Mouse (Mus musculus): ENCODE measurements around the gene Sspo.
A peak's percentile ranks its signal among the peaks of the same experiment; 100 is the strongest.
"Not testable (repeated sequence)": the region's sequence is repeated elsewhere in the genome, so short reads cannot be mapped to it uniquely, and the experiment has no call there.

Gene Sspo

GRCm38 (mm10) chr6:48487747-48488725, 40.0 kb downstream of the Sspo start:
- no peak for DNase-seq (ENCODE audit: low spot score)

GRCm38 (mm10) chr6:48489741-48490140, 41.7 kb downstream of the Sspo start:
- DNase-seq (ENCODE audit: low spot score), result no peak

DNA sequence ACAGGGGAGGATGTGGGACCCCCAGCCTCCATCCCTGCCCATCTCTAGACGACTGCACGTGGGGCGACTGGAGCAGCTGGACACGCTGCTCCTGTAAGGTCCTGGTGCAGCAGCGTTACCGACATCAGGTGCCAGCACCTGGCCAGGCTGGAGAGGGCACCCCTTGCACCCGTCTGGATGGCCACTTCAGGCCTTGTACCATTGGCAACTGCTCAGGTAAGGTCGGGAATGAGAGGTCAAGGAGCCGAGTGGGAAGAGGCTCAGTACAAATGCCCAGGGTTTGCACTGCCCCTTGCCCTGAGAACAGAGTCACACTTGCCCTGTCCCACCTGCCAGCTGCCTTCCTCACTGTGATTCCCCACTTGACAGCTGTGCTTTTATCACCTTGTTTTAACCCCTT, 43.3 kb downstream of the Sspo start:
- DNase-seq (ENCODE audit: low spot score), result no peak

- no peak for DNase-seq (ENCODE audit: low spot score)
Observed at GRCm38 (mm10) chr6:48493136-48493730, 45.2 kb downstream of the Sspo start.

DNA sequence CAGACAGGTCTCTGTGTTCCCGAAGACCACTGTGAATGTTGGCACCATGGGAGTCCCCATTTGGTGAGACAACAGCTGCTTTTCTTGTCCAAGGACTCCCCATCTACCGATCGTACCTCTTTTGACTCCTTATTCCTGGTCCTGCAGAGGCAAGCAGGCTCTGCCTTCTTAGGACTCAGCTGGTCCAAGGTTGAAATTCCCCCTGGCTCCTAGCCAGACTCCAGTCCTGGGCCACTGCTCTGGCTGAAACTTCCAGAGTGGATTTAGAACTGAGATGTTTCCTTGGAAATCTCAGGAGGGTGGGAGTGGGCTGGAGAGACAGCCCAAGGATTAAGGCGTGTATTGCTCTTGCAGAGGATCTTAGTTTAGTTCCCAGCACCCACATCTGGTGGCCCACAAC, 49.5 kb downstream of the Sspo start:
- DNase-seq (ENCODE audit: low spot score), result no peak

GRCm38 (mm10) chr6:48503847-48504240, 55.8 kb downstream of the Sspo start:
- no peak for DNase-seq (ENCODE audit: low spot score)

- peak; percentile 70 for DNase-seq (ENCODE audit: low spot score)
Observed at GRCm38 (mm10) chr6:48504241-48504854, 56.3 kb downstream of the Sspo start.

DNA sequence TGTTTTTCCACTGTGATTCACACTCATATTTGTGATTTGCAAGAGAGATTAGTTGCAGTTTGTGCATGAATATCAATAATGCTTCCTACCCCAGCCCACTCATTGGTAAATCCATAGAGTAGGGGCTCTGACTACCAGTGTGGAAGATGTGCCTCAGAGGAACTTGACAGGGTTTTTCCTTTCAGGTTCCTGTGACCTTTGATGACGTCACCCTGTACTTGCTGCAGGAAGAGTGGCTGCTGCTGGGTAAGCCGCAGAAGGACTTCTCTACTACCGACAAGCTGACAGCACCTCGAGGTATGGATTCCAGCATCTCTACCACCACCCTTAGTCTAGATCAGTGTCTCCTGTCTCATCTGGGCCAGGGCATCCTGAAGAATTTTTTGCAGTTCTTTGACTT, 60.1 kb downstream of the Sspo start:
- DNase-seq (ENCODE audit: low spot score), result no peak

DNA sequence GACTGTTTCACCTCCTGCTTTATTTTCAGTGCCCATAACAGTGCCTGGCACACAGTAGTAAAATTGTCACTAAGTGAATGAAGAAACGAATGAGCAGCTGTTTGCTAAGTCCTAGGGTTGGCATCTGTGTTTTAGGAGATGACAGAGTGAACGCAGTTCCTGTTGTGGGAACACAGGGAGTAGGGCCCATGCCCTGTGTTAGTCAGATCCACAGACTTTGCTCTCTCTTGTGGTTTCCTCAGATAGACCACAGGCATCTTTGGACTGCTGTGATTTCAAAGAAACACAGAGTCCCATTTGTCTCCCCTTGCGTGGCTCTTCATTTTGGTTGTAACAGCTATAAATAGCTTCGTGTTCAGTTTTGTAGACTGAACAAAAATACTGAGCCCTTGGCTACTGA, 62.4 kb downstream of the Sspo start:
- DNase-seq (ENCODE audit: low spot score), result no peak

DNA sequence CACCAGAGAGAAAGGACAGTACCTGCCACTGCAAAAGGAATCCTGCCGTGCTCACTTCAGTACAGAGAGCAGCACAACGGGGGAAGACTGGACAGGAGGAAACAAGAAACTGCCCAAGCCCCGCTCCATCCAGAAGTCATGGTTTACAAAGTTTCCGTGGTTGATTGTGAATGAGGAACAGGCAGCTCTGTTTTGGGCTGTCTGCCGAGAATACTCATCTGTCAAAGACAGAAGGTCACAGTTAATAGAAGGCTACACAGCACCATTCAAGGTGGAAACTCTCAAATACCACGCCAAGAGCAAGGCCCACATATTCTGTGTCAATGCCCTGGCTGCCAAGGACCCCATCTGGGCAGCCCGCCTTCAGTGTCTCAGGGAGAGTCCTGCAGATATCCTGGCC, 63.8 kb downstream of the Sspo start:
- DNase-seq (ENCODE audit: low spot score), result no peak

DNA sequence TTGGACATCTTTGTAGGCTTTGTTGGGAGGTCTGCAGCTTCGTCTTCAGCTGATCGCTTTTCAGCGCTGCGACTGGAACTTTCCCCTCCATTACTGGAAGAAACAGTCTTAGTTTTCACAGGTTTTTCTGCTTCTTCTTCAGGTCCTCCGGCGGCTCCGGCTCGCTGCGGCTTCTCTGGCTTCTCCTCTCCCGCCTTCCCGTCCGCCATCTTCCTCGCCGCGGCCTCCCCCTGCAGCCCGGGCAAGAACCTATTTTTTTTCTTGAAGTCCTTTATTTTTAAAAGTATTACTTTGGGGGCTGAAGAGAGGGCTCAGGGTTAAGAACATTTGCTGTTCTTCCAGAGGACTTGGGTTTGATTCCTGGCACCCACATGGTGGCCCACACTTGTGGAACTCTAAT, 76.9 kb downstream of the Sspo start:
- DNase-seq (ENCODE audit: low spot score), result not testable (repeated sequence)

DNA sequence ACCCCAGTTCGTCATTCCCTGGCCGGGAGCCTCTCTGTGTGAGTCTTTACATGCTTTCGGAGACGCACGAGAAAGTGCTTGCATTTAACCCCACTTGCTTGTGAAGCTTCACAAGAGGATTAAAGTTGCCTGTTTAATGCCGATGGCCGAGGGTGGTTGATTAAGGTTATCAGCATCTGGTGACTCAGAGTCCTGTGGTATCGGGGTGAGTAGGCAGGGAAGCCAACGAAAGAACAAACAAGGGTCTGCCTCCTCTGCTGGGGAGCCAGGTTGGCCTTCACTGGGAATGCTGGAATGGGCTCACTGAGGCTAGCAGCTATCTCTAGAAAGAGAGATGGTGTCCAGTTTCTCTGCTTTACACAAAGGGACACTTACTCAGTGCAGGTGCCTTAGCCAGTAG, 79.9 kb downstream of the Sspo start:
- DNase-seq (ENCODE audit: low spot score), result no peak

GRCm38 (mm10) chr6:48529261-48529660, 81.2 kb downstream of the Sspo start:
- no peak for DNase-seq (ENCODE audit: low spot score)

DNA sequence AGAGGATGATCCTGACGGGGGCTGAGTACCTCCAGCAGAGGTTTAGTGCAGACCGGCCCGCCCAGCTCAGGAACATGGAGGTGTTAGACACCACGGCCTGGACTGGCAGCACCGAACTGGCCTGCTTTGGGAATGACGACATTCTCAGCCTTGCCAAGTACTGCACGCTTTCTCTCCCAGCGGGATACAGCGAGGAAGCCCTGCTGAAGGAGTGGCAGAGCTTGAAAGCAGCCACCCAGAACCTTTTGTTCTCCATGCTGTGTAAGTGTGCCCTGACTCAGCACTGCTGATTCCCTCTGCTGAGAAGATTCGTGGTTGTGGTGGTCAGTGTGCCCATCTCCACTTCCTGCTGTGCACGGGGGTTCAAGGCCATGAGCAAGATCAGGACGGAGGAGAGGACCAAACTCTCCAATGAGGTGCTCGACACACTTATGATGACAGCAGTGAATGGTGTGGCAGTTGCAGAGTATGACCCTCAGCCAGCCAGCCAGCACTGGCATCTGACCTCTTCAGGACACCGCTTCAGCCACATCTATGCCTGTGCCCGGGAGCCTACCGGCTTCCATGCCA, 81.9 kb downstream of the Sspo start:
- DNase-seq (ENCODE audit: low spot score), result no peak

DNA sequence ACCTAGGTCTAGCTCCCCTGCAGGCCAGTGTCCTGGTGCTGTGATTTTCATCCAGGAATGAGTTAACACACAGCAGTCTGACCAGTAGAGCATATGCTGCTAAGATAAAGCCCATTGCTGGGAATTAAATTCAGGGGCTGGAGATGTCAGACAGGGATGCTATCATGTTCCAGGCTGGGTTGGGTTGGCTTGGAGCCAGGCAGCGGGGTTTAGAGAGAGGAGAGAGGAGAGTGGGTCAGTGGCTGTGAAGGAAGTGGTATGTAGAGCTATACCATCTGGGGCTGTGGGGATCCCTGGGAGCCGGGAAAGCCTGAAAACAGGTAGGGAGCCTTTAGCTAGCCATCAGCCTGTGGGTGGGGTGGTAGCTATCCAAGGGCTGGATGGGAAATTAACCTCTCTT, 82.8 kb downstream of the Sspo start:
- no peak for DNase-seq (ENCODE audit: low spot score)

DNA sequence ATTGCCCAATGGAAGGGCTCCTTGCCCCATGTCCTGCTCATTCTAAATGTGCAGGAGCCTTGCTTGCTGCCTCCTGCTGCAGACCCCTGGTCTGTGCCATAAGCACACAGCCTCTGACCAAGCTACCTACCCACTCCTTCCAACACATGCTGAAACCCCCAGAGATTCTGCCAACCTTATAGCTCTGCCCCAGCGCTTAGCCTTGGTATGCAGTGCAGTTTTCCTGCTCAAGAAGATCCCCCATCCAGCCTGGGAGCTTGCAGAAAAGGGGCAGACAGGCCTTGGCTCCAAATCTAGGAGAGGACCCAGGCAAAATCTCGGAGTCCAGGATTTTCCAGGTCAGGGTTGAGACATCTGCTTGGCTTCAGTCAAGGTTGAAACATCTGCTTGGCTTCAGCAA, 85.4 kb downstream of the Sspo start:
- no peak for DNase-seq (ENCODE audit: low spot score)

- no peak for DNase-seq (ENCODE audit: low spot score)
Observed at GRCm38 (mm10) chr6:48534913-48535312, 86.9 kb downstream of the Sspo start.

GRCm38 (mm10) chr6:48536091-48536490, 88.1 kb downstream of the Sspo start:
- DNase-seq (ENCODE audit: low spot score), result no peak

GRCm38 (mm10) chr6:48537105-48537954, 89.3 kb downstream of the Sspo start, which contains the start of gene Atp6v0e2:
Gene Atp6v0e2 (plus strand): TSS chr6:48537615.
- peak; percentile 81 for DNase-seq (ENCODE audit: low spot score)

DNA sequence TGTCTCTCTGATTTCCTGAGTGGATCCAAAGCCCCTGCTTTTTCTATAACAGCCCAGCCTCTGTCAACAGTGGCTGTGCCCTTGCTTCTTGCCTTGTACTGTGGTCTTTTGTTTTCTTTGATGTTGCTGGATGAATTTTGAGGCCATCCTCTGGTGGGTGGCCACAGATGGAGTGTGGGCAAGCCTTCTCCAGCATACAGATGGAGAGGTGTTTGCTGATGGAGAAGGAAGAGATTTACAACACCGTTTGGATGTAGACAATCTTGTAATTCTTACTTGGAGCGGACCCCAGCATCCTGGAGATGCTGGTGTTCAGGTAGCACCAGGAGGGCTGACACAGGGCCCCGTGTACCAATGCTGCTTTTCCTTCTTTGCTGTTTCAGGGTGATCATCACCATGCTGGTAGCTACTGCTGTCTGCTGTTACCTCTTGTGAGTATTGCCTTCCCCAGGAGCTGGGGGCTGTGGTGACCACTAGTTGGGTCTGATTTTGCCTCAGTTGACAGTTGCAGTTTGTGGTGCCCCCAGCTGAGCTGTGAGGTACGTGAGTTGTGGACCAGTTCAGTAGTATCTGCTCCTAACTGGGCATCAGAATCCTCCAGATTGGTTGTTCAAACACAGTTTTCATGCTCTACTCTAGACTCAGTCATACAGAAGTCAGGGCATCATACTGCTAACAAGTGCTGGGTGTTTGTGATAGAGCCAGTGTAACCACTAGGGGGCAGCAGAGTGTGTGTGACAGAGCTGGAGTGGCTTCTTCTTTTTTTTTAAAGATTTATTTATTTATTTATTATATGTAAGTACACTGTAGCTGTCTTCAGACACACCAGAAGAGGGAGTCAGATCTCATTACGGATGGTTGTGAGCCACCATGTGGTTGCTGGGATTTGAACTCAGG, 91.1 kb downstream of the Sspo start:
- DNase-seq (ENCODE audit: low spot score), result no peak

DNA sequence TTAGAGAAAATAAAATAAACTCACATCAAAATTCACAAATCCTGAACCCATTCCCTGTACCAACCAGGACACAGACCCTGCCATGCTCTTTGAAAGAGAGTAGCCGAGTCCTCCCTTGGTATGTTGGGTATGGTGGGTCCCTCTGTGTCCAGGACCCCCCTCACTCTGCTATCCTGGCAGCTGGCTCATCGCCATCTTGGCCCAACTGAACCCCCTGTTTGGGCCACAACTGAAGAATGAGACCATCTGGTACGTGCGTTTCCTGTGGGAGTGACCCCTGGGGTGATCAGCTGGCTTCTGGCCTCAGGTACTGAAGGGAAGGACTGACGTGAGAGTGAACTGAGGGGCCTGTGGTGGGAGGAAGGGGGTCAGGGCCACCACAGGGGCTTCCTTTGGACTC, 91.8 kb downstream of the Sspo start:
- DNase-seq (ENCODE audit: low spot score), result no peak
